Mouse (Mus musculus) MEL (cell line): Measurements from ENCODE around the gene Clk2. TPM values are rescaled to one million over a fixed set of nuclear protein-coding genes. Genes with fewer than 3 reads are reported as not detected.
A peak's percentile ranks its signal among the peaks of the same experiment; 100 is the strongest.

Experiments
- DNase-seq: peaks from one replicate; pipeline ENCODE4 v3.0.0; 2011; ENCODE audit warnings: low read depth, low spot score
- H3K27ac ChIP-seq: 2 replicates; pipeline ENCODE4 v1.5.1; 2012; ENCODE audit warnings: low read depth, mild to moderate bottlenecking, control low read depth, low read length, moderate library complexity; ENCODE audit not compliant: control insufficient read depth
- H3K27me3 ChIP-seq, 2 experiments: fragments of 150-350 bp in 1 of 2; sonication (generic) in 1 of 2; 2 replicates each; pipeline ENCODE4 v1.6.1; 2012; ENCODE audit warnings: low read length in 2 of 2, mild to moderate bottlenecking in 2 of 2, improper control_type of control experiment in 1 of 2, moderate library complexity in 1 of 2; ENCODE audit not compliant: insufficient read depth in 2 of 2, control insufficient read depth in 1 of 2
- H3K36me3 ChIP-seq, 2 experiments: 2 replicates each; pipeline ENCODE4 v1.6.1; 2012 to 2014; ENCODE audit warnings: low read length in 2 of 2, improper control_type of control experiment in 1 of 2, inconsistent platforms in 1 of 2, mild to moderate bottlenecking in 1 of 2; ENCODE audit not compliant: insufficient read depth in 2 of 2, control insufficient read depth in 1 of 2
- H3K4me1 ChIP-seq, 2 experiments: fragments of 150-350 bp in 1 of 2; sonication (generic) in 1 of 2; 2 replicates each; pipeline ENCODE4 v1.6.1; 2012; ENCODE audit warnings: low read length in 2 of 2, improper control_type of control experiment in 1 of 2, mild to moderate bottlenecking in 1 of 2; ENCODE audit not compliant: insufficient read depth in 2 of 2, control insufficient read depth in 1 of 2
- H3K4me3 ChIP-seq, 2 experiments: fragments of 150-350 bp in 1 of 2; sonication (generic) in 1 of 2; 2 replicates each; pipeline ENCODE4 v1.5.1; 2012; ENCODE audit warnings: low read depth in 2 of 2, low read length in 2 of 2, mild to moderate bottlenecking in 2 of 2, moderate library complexity in 2 of 2, control low read depth in 1 of 2, improper control_type of control experiment in 1 of 2; ENCODE audit not compliant: control insufficient read depth in 1 of 2, insufficient read depth in 1 of 2
- H3K79me2 ChIP-seq: 2 replicates; pipeline ENCODE4 v1.6.1; 2012; ENCODE audit warnings: mild to moderate bottlenecking, low read length, moderate library complexity; ENCODE audit not compliant: control insufficient read depth, poor library complexity, insufficient read depth
- H3K9ac ChIP-seq: 2 replicates; pipeline ENCODE4 v1.6.1; 2012; ENCODE audit warnings: low read depth, mild to moderate bottlenecking, control low read depth, low read length, moderate library complexity; ENCODE audit not compliant: control insufficient read depth, poor library complexity, severe bottlenecking
- H3K9me3 ChIP-seq: fragments of 150-350 bp; sonication (generic); replicated peaks from 2 replicates; pipeline ENCODE4 v1.6.1; 2012; ENCODE audit warnings: mild to moderate bottlenecking, low read length, improper control_type of control experiment, moderate library complexity; ENCODE audit not compliant: insufficient read depth
- BHLHE40 ChIP-seq: IDR thresholded peaks from 2 replicates; pipeline ENCODE4 v1.6.1; 2012; ENCODE audit warnings: low read depth, mild to moderate bottlenecking, inconsistent platforms, low read length, improper control_type of control experiment, borderline replicate concordance
- CHD1 ChIP-seq: IDR thresholded peaks from 2 replicates; pipeline ENCODE4 v1.6.1; 2012; ENCODE audit warnings: low read depth, mild to moderate bottlenecking, inconsistent platforms, low read length, improper control_type of control experiment
- CHD2 ChIP-seq: IDR thresholded peaks from 2 replicates; pipeline ENCODE4 v1.6.1; 2011; ENCODE audit warnings: low read length, improper control_type of control experiment
- CTCF ChIP-seq, 3 experiments: IDR thresholded peaks in 2 of 3; conservative IDR thresholded peaks in 1 of 3; 2 replicates each; pipeline ENCODE4 v1.5.1; 2011 to 2012; ENCODE audit warnings: low read length in 3 of 3, low read depth in 2 of 3, mild to moderate bottlenecking in 2 of 3, improper control_type of control experiment in 1 of 3, inconsistent platforms in 1 of 3, mixed read lengths in 1 of 3, moderate library complexity in 1 of 3; ENCODE audit not compliant: control insufficient read depth in 1 of 3, insufficient read depth in 1 of 3, poor library complexity in 1 of 3, severe bottlenecking in 1 of 3
- E2F4 ChIP-seq: IDR thresholded peaks from 2 replicates; pipeline ENCODE4 v1.6.1; 2011; ENCODE audit warnings: low read depth, low read length, improper control_type of control experiment, borderline replicate concordance
- ELF1 ChIP-seq: IDR thresholded peaks from 2 replicates; pipeline ENCODE4 v1.6.1; 2014; ENCODE audit warnings: low read depth, mild to moderate bottlenecking, inconsistent platforms, low read length, improper control_type of control experiment, moderate library complexity
- EP300 ChIP-seq, 2 experiments: IDR thresholded peaks; 2 replicates each; pipeline ENCODE4 v1.6.1; 2011; ENCODE audit warnings: improper control_type of control experiment in 2 of 2, low read length in 2 of 2, low read depth in 1 of 2, mild to moderate bottlenecking in 1 of 2
- GABPA ChIP-seq: IDR thresholded peaks from 2 replicates; pipeline ENCODE4 v1.6.1; 2012; ENCODE audit warnings: low read depth, mild to moderate bottlenecking, inconsistent platforms, low read length, improper control_type of control experiment, moderate library complexity
- GATA1 ChIP-seq: IDR thresholded peaks from 2 replicates; pipeline ENCODE4 v1.6.1; 2011; ENCODE audit warnings: low read depth, low read length, improper control_type of control experiment
- HCFC1 ChIP-seq: IDR thresholded peaks from 2 replicates; pipeline ENCODE4 v1.6.1; 2012; ENCODE audit warnings: low read depth, mild to moderate bottlenecking, inconsistent platforms, low read length, improper control_type of control experiment, moderate library complexity
- JUND ChIP-seq: IDR thresholded peaks from 2 replicates; pipeline ENCODE4 v1.6.1; 2011; ENCODE audit warnings: low read depth, mild to moderate bottlenecking, improper control_type of control experiment, low read length
- KAT2A ChIP-seq: conservative IDR thresholded peaks from 2 replicates; pipeline ENCODE4 v1.6.1; 2012; ENCODE audit warnings: low read depth, low read length, improper control_type of control experiment, inconsistent platforms
- MAFK ChIP-seq: IDR thresholded peaks from 2 replicates; pipeline ENCODE4 v1.6.1; 2011; ENCODE audit warnings: low read depth, mild to moderate bottlenecking, low read length, improper control_type of control experiment, borderline replicate concordance
- MAX ChIP-seq: IDR thresholded peaks from 2 replicates; pipeline ENCODE4 v1.6.1; 2011; ENCODE audit warnings: low read length, improper control_type of control experiment
- MAZ ChIP-seq: IDR thresholded peaks from 2 replicates; pipeline ENCODE4 v1.6.1; 2012; ENCODE audit warnings: low read depth, mild to moderate bottlenecking, inconsistent platforms, low read length, improper control_type of control experiment
- MEF2A ChIP-seq: IDR thresholded peaks from 2 replicates; pipeline ENCODE4 v1.6.1; 2014; ENCODE audit warnings: low read depth, mild to moderate bottlenecking, inconsistent platforms, low read length, improper control_type of control experiment; ENCODE audit not compliant: poor library complexity, insufficient replicate concordance, severe bottlenecking; ENCODE audit errors: extremely low read depth
- MXI1 ChIP-seq: IDR thresholded peaks from 2 replicates; pipeline ENCODE4 v1.6.1; 2011; ENCODE audit warnings: mild to moderate bottlenecking, low read depth, low read length, improper control_type of control experiment
- MYC ChIP-seq: IDR thresholded peaks from 2 replicates; pipeline ENCODE4 v1.6.1; 2011; ENCODE audit warnings: low read depth, mild to moderate bottlenecking, low read length, improper control_type of control experiment, moderate library complexity
- NRF1 ChIP-seq: IDR thresholded peaks from 2 replicates; pipeline ENCODE4 v1.6.1; 2014; ENCODE audit warnings: low read depth, mild to moderate bottlenecking, inconsistent platforms, low read length, improper control_type of control experiment, moderate library complexity; ENCODE audit not compliant: poor library complexity, insufficient read depth, severe bottlenecking
- POLR2A ChIP-seq, 2 experiments: IDR thresholded peaks; 2 replicates each; pipeline ENCODE4 v1.6.1; 2011 to 2012; ENCODE audit warnings: low read length in 2 of 2, mild to moderate bottlenecking in 2 of 2, control low read depth in 1 of 2, improper control_type of control experiment in 1 of 2, low read depth in 1 of 2, moderate library complexity in 1 of 2; ENCODE audit not compliant: control insufficient read depth in 1 of 2, insufficient read depth in 1 of 2, poor library complexity in 1 of 2
- POLR2AphosphoS2 ChIP-seq: IDR thresholded peaks from 2 replicates; pipeline ENCODE4 v1.6.1; 2011; ENCODE audit warnings: low read length, improper control_type of control experiment
- POLR2AphosphoS5 ChIP-seq: IDR thresholded peaks from 2 replicates; pipeline ENCODE4 v1.6.1; 2012; ENCODE audit warnings: low read depth, borderline replicate concordance, mild to moderate bottlenecking, inconsistent platforms, low read length, moderate library complexity, mixed read lengths
- RAD21 ChIP-seq: IDR thresholded peaks from 2 replicates; pipeline ENCODE4 v1.6.1; 2011; ENCODE audit warnings: mild to moderate bottlenecking, low read depth, low read length, improper control_type of control experiment
- RCOR1 ChIP-seq: IDR thresholded peaks from 2 replicates; pipeline ENCODE4 v1.6.1; 2012; ENCODE audit warnings: low read depth, mild to moderate bottlenecking, inconsistent platforms, low read length, improper control_type of control experiment
- SIN3A ChIP-seq: IDR thresholded peaks from 2 replicates; pipeline ENCODE4 v1.6.1; 2012; ENCODE audit warnings: low read length, improper control_type of control experiment, inconsistent platforms
- SMC3 ChIP-seq: IDR thresholded peaks from 2 replicates; pipeline ENCODE4 v1.6.1; 2011; ENCODE audit warnings: low read depth, low read length, improper control_type of control experiment
- TAL1 ChIP-seq: IDR thresholded peaks from 2 replicates; pipeline ENCODE4 v1.6.1; 2012; ENCODE audit warnings: mild to moderate bottlenecking, inconsistent platforms, low read length, moderate library complexity, mixed read lengths
- TBP ChIP-seq: IDR thresholded peaks from 2 replicates; pipeline ENCODE4 v1.8.0; 2011; ENCODE audit warnings: low read depth, low read length, improper control_type of control experiment
- TCF12 ChIP-seq: IDR thresholded peaks from 2 replicates; pipeline ENCODE4 v1.6.1; 2014; ENCODE audit warnings: low read depth, mild to moderate bottlenecking, inconsistent platforms, low read length, improper control_type of control experiment, moderate library complexity
- UBTF ChIP-seq: IDR thresholded peaks from 2 replicates; pipeline ENCODE4 v1.6.1; 2012; ENCODE audit warnings: low read depth, mild to moderate bottlenecking, inconsistent platforms, low read length, improper control_type of control experiment, moderate library complexity, borderline replicate concordance; ENCODE audit not compliant: insufficient read depth
- USF1 ChIP-seq: IDR thresholded peaks from 2 replicates; pipeline ENCODE4 v1.6.1; 2014; ENCODE audit warnings: low read depth, mild to moderate bottlenecking, inconsistent platforms, low read length, improper control_type of control experiment, moderate library complexity
- USF2 ChIP-seq, 2 experiments: IDR thresholded peaks; 2 replicates each; pipeline ENCODE4 v1.6.1; 2011 to 2012; ENCODE audit warnings: improper control_type of control experiment in 2 of 2, low read length in 2 of 2, borderline replicate concordance in 1 of 2, inconsistent platforms in 1 of 2, low read depth in 1 of 2, mild to moderate bottlenecking in 1 of 2; ENCODE audit not compliant: insufficient read depth in 1 of 2
- ZC3H11A ChIP-seq: IDR thresholded peaks from 2 replicates; pipeline ENCODE4 v1.6.1; 2012; ENCODE audit warnings: low read depth, mild to moderate bottlenecking, inconsistent platforms, low read length, improper control_type of control experiment
- ZKSCAN1 ChIP-seq: IDR thresholded peaks from 2 replicates; pipeline ENCODE4 v1.6.1; 2012; ENCODE audit warnings: low read depth, mild to moderate bottlenecking, inconsistent platforms, low read length, improper control_type of control experiment, moderate library complexity
- polyA plus RNA-seq, 2 experiments: library from polyadenylated mRNA; stranded (reverse) in 1 of 2; unstranded in 1 of 2; fragments of >175 nt in 1 of 2; fragments of >200 nt in 1 of 2; gene quantifications; 2 replicates each; pipeline versions ENCODE4 v1.2.1 to v1.2.4; 2012; ENCODE audit warnings: low replicate concordance in 2 of 2, low read depth in 1 of 2; ENCODE audit not compliant: insufficient read length in 2 of 2, insufficient read depth in 1 of 2, missing spikeins in 1 of 2
- total RNA-seq: library from RNA; depleted of rRNA; stranded (reverse); fragments of 300-350 nt; gene quantifications from 2 replicates; pipeline ENCODE4 v1.2.3, GENCODE M21; 2012

Gene Clk2
- total and polyA plus RNA-seq, 3 experiments, result 28.2 to 138 (median 83.6) TPM

DNA sequence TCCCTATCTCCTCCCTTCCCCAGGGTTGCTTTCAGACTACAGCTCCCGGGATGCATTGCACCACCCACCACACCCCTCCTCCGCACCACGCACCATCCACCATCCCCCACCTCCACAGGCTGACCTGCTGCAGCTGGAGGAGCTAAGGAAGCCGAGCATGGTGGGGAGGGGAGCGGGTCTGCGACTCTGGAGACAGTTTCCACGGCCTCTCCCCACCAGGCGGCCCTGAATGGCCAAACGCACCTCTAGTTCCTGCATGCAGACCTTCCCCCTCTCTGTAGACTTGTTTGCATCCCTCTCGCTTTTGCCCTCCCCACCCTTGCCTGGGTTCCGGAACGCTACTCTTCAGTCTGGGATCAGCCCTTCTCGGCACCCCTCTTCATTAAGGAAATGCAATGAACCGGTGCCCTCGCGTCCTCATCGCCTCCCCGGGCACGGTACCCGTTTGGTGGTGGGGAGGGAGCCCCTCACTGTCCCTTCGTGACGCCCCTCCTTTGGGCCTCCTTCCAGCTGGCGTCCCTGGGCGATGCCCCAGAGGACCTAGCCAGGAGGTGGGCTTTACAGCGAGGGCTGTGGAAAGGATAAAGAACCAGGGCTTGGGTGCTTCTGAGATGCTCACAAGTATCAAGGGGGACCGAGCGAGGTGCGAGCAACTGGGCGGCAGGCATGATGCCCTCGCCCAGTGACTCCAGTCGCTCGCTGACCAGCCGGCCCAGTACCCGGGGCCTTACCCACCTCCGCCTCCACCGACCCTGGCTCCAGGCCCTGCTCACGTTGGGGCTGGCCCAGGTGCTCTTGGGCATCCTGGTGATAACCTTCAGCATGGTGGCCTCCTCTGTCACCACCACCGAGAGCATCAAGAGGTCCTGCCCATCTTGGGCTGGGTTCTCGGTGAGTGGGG is 18.7 kb downstream of the Clk2 start, which contains the start of gene Fam189b:
Gene Fam189b (plus strand): TSS at position 86 of the 901 bp plus-strand sequence.
- Histone ChIP-seq H3K4me1 (peaks cover 25 to 70% of the 10 kb centered on the region in 2 experiments), H3K4me3 (peak within 1 kb of the TSS; percentile 43 to 45), H3K9ac (peak within 1 kb of the TSS; percentile 63), H3K27ac (peak within 1 kb of the TSS; percentile 92), H3K9me3 (no peaks in the 10 kb centered on the region), H3K36me3 (peaks cover 7 to 61% of the 10 kb centered on the region in 2 experiments), H3K27me3 (no peaks in the 10 kb centered on the region), H3K79me2 (peaks cover 13% of the 10 kb centered on the region)
- peak; percentile 91 for DNase-seq
- TF ChIP-seq RAD21 (no peak), USF2 (IDR thresholded peaks at IDR 0.05; ENCODE audit: borderline replicate concordance in 1 of 2, insufficient read depth in 1 of 2, low read depth in 1 of 2, low read length in 2 of 2) (no peak), POLR2A (IDR thresholded peaks at IDR 0.05; ENCODE audit: control insufficient read depth in 1 of 2, insufficient read depth in 1 of 2, low read depth in 1 of 2, low read length in 2 of 2, poor library complexity in 1 of 2) (peak; percentile 45 to 78; a peak in 2 of 4 replicates), ZC3H11A (no peak), NRF1 (0 out of 2 replicates have a peak, but pooled peaks have one; percentile 25), SMC3 (no peak), TCF12 (peak; percentile 36; the same call in 1 of the 2 replicates), HCFC1 (peak; percentile 95), GABPA (no peak), TAL1 (no peak), SIN3A (peak; percentile 80), GATA1 (no peak), CHD2 (peak; percentile 84), RCOR1 (no peak), KAT2A (peak; percentile 73; the same call in 1 of the 2 replicates), UBTF (no peak), ELF1 (no peak; the same call in 1 of the 2 replicates), JUND (0 out of 2 replicates have a peak, but pooled peaks have one; percentile 61), TBP (no peak), MEF2A (no peak), ZKSCAN1 (no peak), EP300 (IDR thresholded peaks at IDR 0.05; ENCODE audit: low read depth in 1 of 2, low read length in 2 of 2) (peak in 1 of 2 experiments; percentile 54; a peak in 2 of 4 replicates), CTCF (IDR thresholded peaks at IDR 0.05 in 2 of 3, conservative IDR thresholded peaks at IDR 0.05 in 1 of 3; ENCODE audit: control insufficient read depth in 1 of 3, insufficient read depth in 1 of 3, low read depth in 2 of 3, low read length in 3 of 3, poor library complexity in 1 of 3, severe bottlenecking in 1 of 3) (no peak), POLR2AphosphoS2 (peak; percentile 97), MYC (peak; percentile 48), USF1 (peak; percentile 48; the same call in 1 of the 2 replicates), MAZ (peak; percentile 95), MAX (peak; percentile 58; the same call in 1 of the 2 replicates), CHD1 (peak; percentile 76; the same call in 1 of the 2 replicates), BHLHE40 (peak; percentile 40; the same call in 1 of the 2 replicates), E2F4 (peak; percentile 60; the same call in 1 of the 2 replicates), MAFK (no peak), MXI1 (peak; percentile 77), POLR2AphosphoS5 (no peak)
